Mouse (Mus musculus) liver, adult 2 months (tissue): ENCODE results near the gene Dlg2.
"Not testable (repeated sequence)": the region's sequence is repeated elsewhere in the genome, so short reads cannot be mapped to it uniquely, and the experiment has no call there.

Experiments used
- CTCF ChIP-seq: fragments of 200-500 bp; IDR thresholded peaks from 2 replicates; pipeline ENCODE4 v1.5.1; 2011; ENCODE audit warnings: low read depth, low read length, control low read depth
- POLR2A ChIP-seq: fragments of 200-500 bp; IDR thresholded peaks from 2 replicates; pipeline ENCODE4 v1.6.1; 2011; ENCODE audit warnings: low read length, control low read depth; ENCODE audit not compliant: insufficient read depth; ENCODE audit errors: extremely low read depth

GRCm38 (mm10) chr7:90876796-90877195 is 400.3 kb downstream of the Dlg2 start:
- TF ChIP-seq POLR2A, CTCF: not testable (repeated sequence)
